Mouse (Mus musculus) neural tube, embryonic 15.5 days (tissue): ENCODE results near the gene Slc26a3. TPM values are rescaled to one million over a fixed set of nuclear protein-coding genes. Genes with fewer than 3 reads are reported as not detected.

Experiments
- polyA plus RNA-seq: library from polyadenylated mRNA; unstranded; fragments of >200 nt; fragmentation: Nextera tagmentation; extraction: Ambion mirVana; gene quantifications from 2 replicates; pipeline ENCODE4 v1.2.1, GENCODE M21; 2015

Slc26a3 gene
- polyA plus RNA-seq, 1 experiment from 2014 or later, result 0.37 TPM

Other genes starting within 250 kb of the Slc26a3 start
- gene Gm6993, start 150.1 kb upstream of the Slc26a3 start, polyA plus RNA-seq, result not detected in 2 replicates
- 17.4 and 29.1 TPM in 2 replicates for gene Lamb1, start 125.6 kb upstream of the Slc26a3 start, polyA plus RNA-seq
- 124 and 131 TPM in 2 replicates for gene Dld, start 39.4 kb upstream of the Slc26a3 start, polyA plus RNA-seq
- gene Cbll1, start 108.7 kb downstream of the Slc26a3 start, polyA plus RNA-seq, result 13.2 and 16.5 TPM in 2 replicates
- gene Slc26a4, start 169.1 kb downstream of the Slc26a3 start, polyA plus RNA-seq, result 0.08 TPM in 1 of 2 replicates, not detected in the other
- 31.4 and 35.9 TPM in 2 replicates for gene Bcap29, start 243.8 kb downstream of the Slc26a3 start, polyA plus RNA-seq